Mouse (Mus musculus): ENCODE results near the gene Prrxl1. TPM values are rescaled to one million over a fixed set of nuclear protein-coding genes. Genes with fewer than 3 reads are reported as not detected.

Gene Prrxl1
- 1.3 and 2.6 TPM in 2 replicates for polyA plus RNA-seq (2015; fragmentation: Nextera tagmentation; extraction: Ambion mirVana)

GRCm38 (mm10) chr14:32599290-32600041 is at the start of gene Prrxl1:
Gene Prrxl1, plus strand, starts transcription at chr14:32599407.

GRCm38 (mm10) chr14:32685124-32685826 is 86.1 kb downstream of the Prrxl1 start, which contains the start of gene 3425401B19Rik:
Gene 3425401B19Rik, minus strand, starts transcription at chr14:32685293.

Other genes starting within 250 kb of the Prrxl1 start
- gene 1700024G13Rik, start 211.0 kb upstream of the Prrxl1 start, polyA plus RNA-seq (2015; fragmentation: Nextera tagmentation; extraction: Ambion mirVana), result not detected in 2 replicates
- 0.72 and 2.7 TPM in 2 replicates for gene Slc18a3, start 134.6 kb upstream of the Prrxl1 start, polyA plus RNA-seq (2015; fragmentation: Nextera tagmentation; extraction: Ambion mirVana)
- 0.10 TPM in 1 of 2 replicates, not detected in the other for gene Chat, start 133.4 kb upstream of the Prrxl1 start, polyA plus RNA-seq (2015; fragmentation: Nextera tagmentation; extraction: Ambion mirVana)
- 7.9 and 8.9 TPM in 2 replicates for gene Ercc6, start 85.9 kb upstream of the Prrxl1 start, polyA plus RNA-seq (2015; fragmentation: Nextera tagmentation; extraction: Ambion mirVana)
- 0.18 TPM in 1 of 2 replicates, not detected in the other for gene 3425401B19Rik, start 85.9 kb downstream of the Prrxl1 start, polyA plus RNA-seq (2015; fragmentation: Nextera tagmentation; extraction: Ambion mirVana)
- gene Tmem273, start 186.6 kb downstream of the Prrxl1 start, polyA plus RNA-seq (2015; fragmentation: Nextera tagmentation; extraction: Ambion mirVana), result 0.79 and 1.4 TPM in 2 replicates
- gene Fam170b, start 234.6 kb downstream of the Prrxl1 start, polyA plus RNA-seq (2015; fragmentation: Nextera tagmentation; extraction: Ambion mirVana), result 0.16 TPM in 1 of 2 replicates, not detected in the other

Measured in adrenal gland, postnatal 0 days (tissue).